Mouse (Mus musculus): ENCODE results near the gene Scaf4. TPM values are rescaled to one million over a fixed set of nuclear protein-coding genes. Genes with fewer than 3 reads are reported as not detected.
A peak's percentile ranks its signal among the peaks of the same experiment; 100 is the strongest.

Scaf4 gene
- polyA plus RNA-seq, 1 experiment from 2014 or later: 31.4 TPM

DNA sequence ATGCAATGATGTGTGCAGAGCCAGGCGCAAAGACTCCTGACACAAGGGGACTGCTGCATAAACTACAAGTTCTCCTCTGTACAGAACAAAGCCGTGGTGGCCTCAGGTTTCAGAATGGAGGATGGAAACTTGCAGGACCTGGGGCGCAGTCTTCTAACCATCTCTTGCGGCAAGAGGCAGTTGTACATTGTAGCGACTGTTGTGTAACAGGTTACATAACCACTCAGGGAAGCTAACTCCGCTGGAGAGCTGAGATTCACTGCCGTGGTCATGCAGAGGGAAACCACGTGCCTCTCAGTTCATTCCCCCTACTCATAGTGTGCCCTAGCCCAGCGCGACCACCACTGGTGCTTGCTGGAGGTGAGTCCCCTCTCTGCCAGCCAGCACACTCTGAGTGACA lies 85.1 kb downstream of the Scaf4 start:
- peaks cover 5% of the 10 kb centered on the region for H3K27me3 ChIP-seq
- CTCF ChIA-PET: interaction anchor here (1.2 kb wide), 1 partner anchor 188 kb away, joined by 3 read pairs; no protein-coding TSS in a partner anchor
- DNase-seq (ENCODE audit: low read depth, low spot score) (no peak), ATAC-seq (no peak)
- no peak for TF ChIP-seq CTCF (IDR thresholded peaks at IDR 0.05)
- in situ Hi-C loops (cut with MboI; ENCODE audit: low pct_unique_long_range_greater_than_20kb): no loop called here
- POLR2A ChIA-PET: interaction anchor here (0.6 kb wide), 1 partner anchor 286 kb away, joined by 4 read pairs; no protein-coding TSS in a partner anchor

DNA sequence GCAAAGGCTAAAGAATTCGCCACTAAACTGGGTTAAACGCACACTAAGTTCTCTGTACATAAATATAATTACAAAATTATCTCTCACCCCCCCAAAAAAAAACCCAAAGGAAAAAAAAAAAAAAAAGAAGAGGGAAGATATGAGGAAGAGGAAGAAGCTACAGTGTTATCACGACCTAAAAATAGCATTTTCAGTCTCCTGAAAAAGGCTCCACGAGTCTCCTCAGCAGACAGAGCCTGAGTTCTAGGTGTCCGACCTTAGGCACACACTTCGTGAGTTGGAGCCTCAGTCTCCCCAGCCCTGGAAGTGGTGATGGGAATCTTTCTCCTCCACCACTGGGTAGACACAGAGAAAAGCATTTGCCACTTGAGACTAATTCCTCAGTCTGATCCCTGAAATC lies 85.7 kb downstream of the Scaf4 start:
- H3K27me3 ChIP-seq: peaks cover 5% of the 10 kb centered on the region
- TF ChIP-seq CTCF (IDR thresholded peaks at IDR 0.05): no peak
- CTCF ChIA-PET: interaction anchor here (1.4 kb wide), 1 partner anchor 15 kb away, joined by 3 read pairs; no protein-coding TSS in a partner anchor
- DNase-seq (ENCODE audit: low read depth, low spot score) (no peak), ATAC-seq (no peak)
- POLR2A ChIA-PET: interaction anchor here (0.6 kb wide), 1 partner anchor 286 kb away, joined by 4 read pairs; no protein-coding TSS in a partner anchor
- in situ Hi-C loops (cut with MboI; ENCODE audit: low pct_unique_long_range_greater_than_20kb): no loop called here

GRCm38 (mm10) chr16:90197337-90197973 lies 86.8 kb downstream of the Scaf4 start:
- CTCF ChIA-PET: interaction anchor here (0.9 to 1.4 kb wide), 2 partner anchors 9 to 16 kb away, joined by 3 read pairs; no protein-coding TSS in a partner anchor
- peak; percentile 65 for TF ChIP-seq CTCF (IDR thresholded peaks at IDR 0.05)
- in situ Hi-C loops (cut with MboI; ENCODE audit: low pct_unique_long_range_greater_than_20kb): no loop called here

GRCm38 (mm10) chr16:90196688-90197240 lies 87.5 kb downstream of the Scaf4 start:
- POLR2A ChIA-PET: no interaction called here
- in situ Hi-C loops (cut with MboI; ENCODE audit: low pct_unique_long_range_greater_than_20kb): no loop called here
- DNase-seq (ENCODE audit: low read depth, low spot score) (no peak), ATAC-seq (no peak)
- H3K27me3 ChIP-seq: peaks cover 2% of the 10 kb centered on the region
- CTCF ChIA-PET: interaction anchor here (0.9 kb wide), 1 partner anchor 9 kb away, joined by 3 read pairs; no protein-coding TSS in a partner anchor
- TF ChIP-seq CTCF (IDR thresholded peaks at IDR 0.05): no peak

More at GRCm38 (mm10) chr16:90197337-90197973, 86.8 kb downstream of the Scaf4 start:
- DNase-seq (ENCODE audit: low read depth, low spot score) (no peak), ATAC-seq (peak; percentile 83)
- H3K27me3 ChIP-seq: peaks cover 5% of the 10 kb centered on the region
- POLR2A ChIA-PET: no interaction called here

DNA sequence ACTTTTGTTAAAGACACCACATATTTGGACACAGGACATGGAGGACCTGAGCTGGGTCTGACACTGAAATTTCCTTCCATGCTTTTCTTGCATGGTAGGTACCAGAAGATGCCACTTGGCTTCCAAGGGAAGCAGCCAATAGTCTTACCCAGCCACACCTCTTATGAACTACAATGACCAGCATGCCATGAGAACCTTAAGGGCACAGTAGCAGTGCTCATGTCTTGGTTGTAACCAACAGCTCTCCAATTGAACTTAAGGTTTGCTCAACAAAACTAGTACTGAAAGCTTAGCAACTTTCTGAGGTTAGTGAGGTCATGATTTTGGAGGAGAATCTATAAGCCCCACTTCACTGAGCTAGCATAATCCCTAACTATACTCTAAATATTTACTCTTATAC lies 90.6 kb downstream of the Scaf4 start:
- ChIA-PET POLR2A (no interaction called here), CTCF (no interaction called here)
- DNase-seq (ENCODE audit: low read depth, low spot score) (no peak), ATAC-seq (no peak)
- H3K27me3 ChIP-seq: no peaks in the 10 kb centered on the region
- no peak for TF ChIP-seq CTCF (IDR thresholded peaks at IDR 0.05)
- in situ Hi-C loops (cut with MboI; ENCODE audit: low pct_unique_long_range_greater_than_20kb): no loop called here

DNA sequence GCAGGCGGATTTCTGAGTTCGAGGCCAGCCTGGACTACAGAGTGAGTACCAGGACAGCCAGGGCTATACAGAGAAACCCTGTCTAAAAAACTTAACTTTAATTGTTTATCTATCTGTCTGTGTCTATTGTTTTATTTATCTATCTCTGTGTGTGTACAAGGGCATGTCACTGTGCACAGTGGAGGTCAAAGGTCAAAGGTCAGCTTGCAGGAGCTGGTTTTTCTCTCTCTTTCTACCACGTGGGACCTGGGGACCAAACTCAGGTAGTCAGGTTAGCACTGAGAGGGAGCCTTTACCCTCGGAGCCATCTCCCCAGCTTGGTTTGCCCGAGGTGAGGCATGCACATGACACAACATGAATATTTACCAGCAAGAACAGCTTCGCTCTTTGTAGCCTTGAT lies 93.0 kb downstream of the Scaf4 start:
- ATAC-seq: no peak
- CTCF ChIA-PET: no interaction called here
- no peaks in the 10 kb centered on the region for H3K27me3 ChIP-seq
- in situ Hi-C loops (cut with MboI; ENCODE audit: low pct_unique_long_range_greater_than_20kb): no loop called here
- no peak for TF ChIP-seq CTCF (IDR thresholded peaks at IDR 0.05)
- POLR2A ChIA-PET: no interaction called here
- no peak for DNase-seq (ENCODE audit: low read depth, low spot score)

DNA sequence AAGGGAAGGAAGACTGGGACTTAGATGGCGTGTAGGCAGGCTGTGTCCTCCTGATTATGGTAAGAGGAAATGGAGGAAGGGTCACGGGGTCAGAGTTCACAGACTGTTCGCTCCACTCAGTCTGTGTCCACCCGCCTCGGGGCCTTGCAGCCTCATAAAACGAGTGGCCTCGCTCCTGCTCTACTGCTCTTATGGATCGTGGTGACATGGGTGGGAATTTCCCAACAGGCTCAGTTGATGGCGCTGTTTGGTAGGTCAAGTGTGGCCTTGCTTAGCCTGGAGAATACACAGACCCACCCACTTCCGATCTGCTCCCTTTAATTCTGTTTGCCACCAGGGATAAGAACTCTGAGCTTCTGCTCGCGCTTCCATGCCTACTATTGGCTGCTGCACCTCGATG lies 96.8 kb downstream of the Scaf4 start:
- no peaks in the 10 kb centered on the region for H3K27me3 ChIP-seq
- DNase-seq (ENCODE audit: low read depth, low spot score) (no peak), ATAC-seq (peak; percentile 53)
- ChIA-PET POLR2A (no interaction called here), CTCF (interaction anchor here (1.1 to 3.6 kb wide), 5 partner anchors 9 to 414 kb away, joined by 3 to 21 read pairs (median 3); no protein-coding TSS in a partner anchor)
- in situ Hi-C loops (cut with MboI; ENCODE audit: low pct_unique_long_range_greater_than_20kb): loop anchor here (5.0 kb wide), 2 partner anchors 345 to 415 kb away; no protein-coding TSS in a partner anchor
- TF ChIP-seq CTCF (IDR thresholded peaks at IDR 0.05): peak; percentile 56

DNA sequence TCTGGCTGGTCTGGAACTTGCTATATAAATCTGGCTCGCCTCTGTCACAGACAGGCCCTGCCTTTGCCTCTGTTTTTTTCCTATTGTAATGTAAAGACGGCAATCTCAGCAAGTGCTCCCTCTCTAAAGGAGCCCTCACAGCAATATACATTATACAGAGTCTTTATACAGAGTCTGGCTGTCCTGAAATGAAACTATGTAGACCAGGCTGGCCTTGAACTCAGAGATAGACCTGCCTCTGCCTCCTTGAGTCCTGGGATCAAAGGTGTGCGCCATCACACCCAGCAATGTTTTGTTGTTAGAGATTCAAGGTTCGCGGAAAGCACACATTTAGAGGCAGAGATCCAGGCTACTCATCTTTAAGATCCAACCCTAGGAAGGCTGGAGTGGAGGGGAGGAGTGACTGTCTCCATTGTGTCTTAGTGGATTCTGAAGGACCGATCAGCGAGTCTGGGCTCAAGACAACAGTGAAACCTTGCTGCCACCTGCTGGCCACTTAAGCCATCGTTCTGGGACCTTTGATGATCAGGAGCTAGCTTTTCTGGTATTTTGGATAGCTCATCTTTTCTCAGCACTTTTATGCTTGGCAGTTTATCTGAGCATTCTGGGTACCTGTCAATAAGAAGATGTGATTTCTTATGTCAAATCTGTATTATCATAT lies 98.2 kb downstream of the Scaf4 start:
- ChIA-PET POLR2A (interaction anchor here (0.6 kb wide), 1 partner anchor 415 kb away, joined by 6 read pairs; no protein-coding TSS in a partner anchor), CTCF (interaction anchor here (0.7 to 3.6 kb wide), 11 partner anchors 9 to 412 kb away, joined by 3 to 21 read pairs (median 4); no protein-coding TSS in a partner anchor)
- TF ChIP-seq CTCF (IDR thresholded peaks at IDR 0.05): peak; percentile 84
- in situ Hi-C loops (cut with MboI; ENCODE audit: low pct_unique_long_range_greater_than_20kb): loop anchor here (5.0 kb wide), 2 partner anchors 344 to 414 kb away; no protein-coding TSS in a partner anchor
- DNase-seq (ENCODE audit: low read depth, low spot score) (peak; percentile 19), ATAC-seq (peak; percentile 87)
- H3K27me3 ChIP-seq: no peaks in the 10 kb centered on the region

DNA sequence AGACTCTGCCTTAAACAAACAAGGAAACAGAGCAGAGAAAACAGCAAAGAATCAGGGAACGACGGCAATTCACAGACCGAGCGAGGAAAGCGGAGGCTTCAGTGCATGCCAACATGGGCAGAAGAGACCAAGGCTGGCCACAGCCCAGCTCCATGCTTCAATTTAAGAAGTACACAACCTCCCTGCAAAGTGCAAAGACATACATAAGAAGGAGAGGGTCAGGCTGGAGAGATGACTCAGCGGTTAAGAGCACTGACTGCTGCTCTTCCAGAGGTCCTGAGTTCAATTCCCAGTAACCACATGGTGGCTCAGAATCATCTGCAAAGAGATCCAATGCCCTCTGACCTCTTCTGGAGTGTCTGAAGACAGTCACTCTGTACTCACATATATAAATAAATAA lies 100.2 kb downstream of the Scaf4 start:
- no peak for ATAC-seq
- no peaks in the 10 kb centered on the region for H3K27me3 ChIP-seq
- ChIA-PET POLR2A (no interaction called here), CTCF (interaction anchor here (1.3 to 2.6 kb wide), 3 partner anchors 14 to 413 kb away, joined by 3 to 15 read pairs (median 3); no protein-coding TSS in a partner anchor)
- TF ChIP-seq CTCF (IDR thresholded peaks at IDR 0.05): no peak
- DNase-seq (ENCODE audit: low read depth, low spot score): no peak
- in situ Hi-C loops (cut with MboI; ENCODE audit: low pct_unique_long_range_greater_than_20kb): no loop called here

DNA sequence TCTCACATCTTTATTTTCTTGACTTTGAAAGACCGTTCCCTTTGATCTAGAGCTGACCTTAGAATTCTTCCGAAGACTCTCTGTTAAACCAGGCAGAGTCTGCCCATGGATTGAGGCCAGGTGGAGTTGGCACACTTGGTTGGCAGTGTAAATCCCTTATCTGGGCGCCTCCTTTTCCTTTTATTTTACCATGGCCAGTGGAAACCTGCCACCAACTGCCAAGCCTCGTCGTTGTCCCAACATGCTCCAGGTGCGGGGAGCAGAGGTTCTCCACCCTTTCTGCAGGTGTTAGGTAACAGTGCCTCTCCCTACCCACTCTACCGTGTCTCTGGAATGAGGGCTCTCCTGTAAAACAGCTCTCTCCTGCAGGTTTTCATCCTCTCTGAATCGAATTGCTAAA lies 102.6 kb downstream of the Scaf4 start:
- TF ChIP-seq CTCF (IDR thresholded peaks at IDR 0.05): no peak
- ChIA-PET CTCF (no interaction called here), POLR2A (no interaction called here)
- no peak for ATAC-seq
- in situ Hi-C loops (cut with MboI; ENCODE audit: low pct_unique_long_range_greater_than_20kb): no loop called here
- H3K27me3 ChIP-seq: no peaks in the 10 kb centered on the region
- DNase-seq (ENCODE audit: low read depth, low spot score): no peak

Measured in Patski (cell line).